Mouse (Mus musculus): ENCODE results near the gene Snd1.

DNA sequence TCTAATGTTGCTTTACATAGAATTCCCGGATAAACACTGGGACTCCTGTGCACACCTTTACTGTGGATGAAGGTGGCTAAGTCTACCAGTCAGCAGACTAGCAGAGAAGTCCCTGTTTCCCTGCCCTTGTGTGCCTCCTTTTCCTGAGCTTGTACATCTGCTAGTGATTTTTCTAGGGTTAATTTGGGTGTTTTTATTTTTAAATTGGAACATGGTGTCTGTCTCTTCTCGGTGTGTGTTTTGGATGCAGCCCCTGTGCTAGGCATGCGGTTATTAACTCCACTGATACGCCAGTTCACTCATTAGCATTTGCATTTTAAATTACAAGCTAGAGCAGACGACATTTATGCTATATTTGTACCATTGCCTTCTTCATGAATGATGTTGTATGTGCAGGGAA is 278.7 kb downstream of the Snd1 start:
- TF ChIP-seq CTCF (IDR thresholded peaks at IDR 0.05; ENCODE audit: low read depth, low read length) (no peak), TAL1 (conservative IDR thresholded peaks at IDR 0.05; ENCODE audit: low read depth, low read length) (no peak), GATA1 (IDR thresholded peaks at IDR 0.05; ENCODE audit: borderline replicate concordance, low read length) (no peak), GATA2 (IDR thresholded peaks at IDR 0.05; ENCODE audit: borderline replicate concordance, low read depth, low read length) (no peak), POLR2AphosphoS5 (IDR thresholded peaks at IDR 0.05; ENCODE audit: insufficient replicate concordance, low read depth, low read length) (no peak)

Measured in G1E (cell line).